Mouse (Mus musculus): ENCODE results near the gene Mrpl38. TPM values are rescaled to one million over a fixed set of nuclear protein-coding genes. Genes with fewer than 3 reads are reported as not detected.

Gene Mrpl38
- total RNA-seq, 2 experiments from 2014 or later: 55.5 to 56.3 TPM

- intact Hi-C loops (cut with DNase I): no loop called here
- DNase-seq: no peak
Measured at GRCm38 (mm10) chr11:116146294-116146985, 7.8 kb upstream of the Mrpl38 start.

DNA sequence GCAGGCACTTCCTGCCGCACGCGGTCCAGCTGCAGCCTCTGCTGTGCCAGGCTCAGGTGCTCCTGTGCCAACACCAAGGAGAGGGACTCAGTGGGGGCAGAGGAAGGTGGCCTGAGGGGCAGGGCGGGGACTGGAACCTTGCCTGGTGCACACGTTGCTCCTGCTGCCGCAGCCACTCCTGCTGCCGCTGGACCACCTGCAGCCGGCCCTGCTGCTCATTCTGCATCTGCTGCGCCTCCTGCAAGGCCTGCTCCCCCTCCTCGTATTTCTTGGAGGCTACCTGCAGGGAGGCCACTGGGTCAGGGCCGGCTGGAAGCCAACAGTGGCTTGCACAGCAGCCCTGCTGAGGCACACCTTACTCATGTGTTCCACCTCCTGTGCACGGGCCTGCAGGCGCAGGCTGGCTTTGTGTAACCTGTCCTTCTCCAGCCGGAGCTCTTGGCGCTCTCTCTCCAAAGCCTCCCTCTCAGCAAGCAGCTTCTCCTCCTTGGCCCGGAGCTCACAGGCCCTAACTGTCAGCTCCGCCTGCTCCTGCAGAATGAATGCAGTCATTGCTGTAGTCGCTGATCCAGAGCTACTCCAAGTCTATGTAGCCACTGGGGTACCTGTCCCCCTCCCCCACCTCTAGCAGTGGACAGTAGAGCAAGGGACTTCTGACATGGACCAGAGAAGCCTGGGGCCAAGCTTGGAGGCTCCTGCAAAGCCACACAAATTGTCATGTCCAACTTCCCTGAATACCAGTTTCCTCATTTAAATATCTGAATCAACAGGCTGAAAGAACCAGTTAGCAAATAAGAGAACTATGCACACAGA, 7.0 kb upstream of the Mrpl38 start:
- no peak for DNase-seq
- intact Hi-C loops (cut with DNase I): no loop called here

- no peak for DNase-seq
- intact Hi-C loops (cut with DNase I): no loop called here
Measured at GRCm38 (mm10) chr11:116143468-116143867, 4.8 kb upstream of the Mrpl38 start.

- no peak for DNase-seq
- intact Hi-C loops (cut with DNase I): no loop called here
Measured at GRCm38 (mm10) chr11:116142211-116142991, 3.7 kb upstream of the Mrpl38 start.

DNA sequence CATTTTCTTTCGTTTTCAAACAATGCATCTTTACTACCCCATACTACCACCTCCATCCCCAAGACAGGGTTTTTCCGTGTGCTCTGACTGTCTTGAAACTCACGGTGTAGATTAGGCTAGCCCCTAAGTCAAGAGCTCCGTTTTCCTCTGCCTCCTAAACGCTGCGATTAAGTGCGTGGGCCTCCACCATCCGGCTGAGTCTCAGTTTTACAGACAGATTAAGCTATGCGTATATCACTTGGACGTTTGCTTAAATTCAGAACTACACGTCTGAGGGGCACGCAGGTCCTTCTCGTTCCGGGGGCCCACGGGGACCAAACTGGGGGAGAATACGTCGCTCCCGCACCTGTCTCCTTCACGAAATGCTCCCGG, 586 bp downstream of the Mrpl38 start:
- DNase-seq: no peak
- intact Hi-C loops (cut with DNase I): loop anchor here (10.0 kb wide), 1 partner anchor 327 kb away; the partner anchor contains the start of gene Qrich2

GRCm38 (mm10) chr11:116134171-116134570, 4.5 kb downstream of the Mrpl38 start:
- DNase-seq: no peak
- intact Hi-C loops (cut with DNase I): loop anchor here (5.0 to 10.0 kb wide), 2 partner anchors 197 to 331 kb away; partner anchors contain the start of gene Qrich2

GRCm38 (mm10) chr11:116133497-116133896, 5.2 kb downstream of the Mrpl38 start:
- no peak for DNase-seq
- intact Hi-C loops (cut with DNase I): loop anchor here (5.0 to 10.0 kb wide), 2 partner anchors 196 to 331 kb away; partner anchors contain the start of gene Qrich2

GRCm38 (mm10) chr11:116132366-116133333, 6.0 kb downstream of the Mrpl38 start:
- intact Hi-C loops (cut with DNase I): loop anchor here (5.0 to 10.0 kb wide), 2 partner anchors 195 to 332 kb away; partner anchors contain the start of gene Qrich2
- DNase-seq: peak in 1 of 2 experiments; percentile 37

GRCm38 (mm10) chr11:116131349-116132170, 7.1 kb downstream of the Mrpl38 start:
- DNase-seq: no peak
- intact Hi-C loops (cut with DNase I): loop anchor here (2.0 to 10.0 kb wide), 3 partner anchors 101 to 333 kb away; partner anchors contain the start of genes Qrich2 and Unk

- intact Hi-C loops (cut with DNase I): loop anchor here (2.0 to 10.0 kb wide), 3 partner anchors 100 to 334 kb away; partner anchors contain the start of genes Qrich2 and Unk
- DNase-seq: peak; percentile 91 to 93
Measured at GRCm38 (mm10) chr11:116130488-116131205, 8.0 kb downstream of the Mrpl38 start, which contains the start of gene Trim65. Gene Trim65 (minus strand): TSS chr11:116131128.

DNA sequence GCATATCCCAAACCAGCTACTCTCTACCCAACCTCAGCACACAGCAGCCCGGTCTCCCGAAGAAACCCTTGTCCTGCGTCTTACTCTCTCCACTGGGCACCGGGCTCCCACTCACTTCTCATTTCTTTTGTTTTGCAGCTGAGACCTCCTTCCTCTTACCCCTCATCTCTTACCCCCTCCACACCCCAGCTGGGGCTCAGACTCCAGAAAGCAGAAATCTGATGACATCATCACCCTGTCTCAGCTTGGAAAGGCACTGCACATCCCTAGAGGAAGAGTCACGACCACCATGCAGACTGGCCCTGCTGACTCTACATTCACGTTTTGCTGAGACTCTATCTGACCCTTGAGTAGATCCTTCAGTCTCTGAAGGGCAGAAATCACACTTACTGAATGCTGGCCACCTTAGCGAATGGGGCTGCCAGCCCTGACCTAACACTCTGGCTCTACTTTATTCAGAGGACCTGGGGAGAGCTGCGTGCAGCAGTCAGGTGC, 8.6 kb downstream of the Mrpl38 start:
- no peak for DNase-seq
- intact Hi-C loops (cut with DNase I): loop anchor here (1.0 to 10.0 kb wide), 5 partner anchors 19 to 335 kb away; partner anchors contain the start of genes Qrich2 and Unk

GRCm38 (mm10) chr11:116129091-116129790, 9.4 kb downstream of the Mrpl38 start:
- intact Hi-C loops (cut with DNase I): loop anchor here (1.0 to 2.0 kb wide), 2 partner anchors 18 to 41 kb away; no protein-coding TSS in a partner anchor
- no peak for DNase-seq

GRCm38 (mm10) chr11:116127986-116128385, 10.7 kb downstream of the Mrpl38 start:
- intact Hi-C loops (cut with DNase I): loop anchor here (2.0 kb wide), 1 partner anchor 17 kb away; no protein-coding TSS in a partner anchor

DNA sequence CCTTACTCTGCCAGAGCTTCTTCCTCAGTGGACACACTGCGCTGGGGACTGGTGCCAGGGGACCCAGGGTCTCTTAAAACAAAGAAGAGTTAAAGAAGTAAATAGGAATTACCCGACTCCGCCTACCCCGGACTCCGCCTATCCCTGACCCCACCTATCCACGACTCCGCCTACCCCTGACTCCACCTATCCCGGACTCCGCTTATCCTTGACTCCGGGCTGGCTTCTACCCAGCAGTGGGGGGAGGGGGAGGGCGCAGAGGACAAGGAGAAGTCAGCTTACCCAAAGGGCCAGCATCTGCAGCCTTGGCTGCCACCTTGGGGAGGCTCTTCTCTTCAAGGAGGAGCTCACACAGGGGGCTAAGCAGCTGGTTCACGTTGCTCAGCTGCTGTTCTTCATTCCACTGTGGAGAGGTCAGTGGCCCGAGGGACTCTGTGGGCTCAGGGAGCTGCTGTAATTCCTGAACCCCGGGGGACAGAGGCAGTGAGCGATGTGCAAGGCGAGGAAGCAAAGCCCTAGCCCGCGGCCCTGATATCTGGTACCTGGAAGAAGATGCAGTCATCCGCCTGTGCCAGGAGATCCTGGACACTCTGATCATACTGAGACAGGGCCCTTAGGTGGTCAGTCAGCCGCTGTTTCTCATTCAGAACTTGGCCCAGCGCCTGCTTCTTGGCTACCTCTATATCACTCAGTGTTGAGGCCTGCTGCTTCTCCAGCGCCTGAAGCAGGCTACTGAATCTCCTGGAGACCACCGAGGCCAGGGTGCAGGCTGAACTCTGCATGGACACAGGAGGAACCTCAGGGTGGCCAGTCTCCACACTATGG, 11.3 kb downstream of the Mrpl38 start, which contains the start of gene Trim47:
Trim47 (minus strand) TSS at position 55 of the 825 bp plus-strand sequence.
- intact Hi-C loops (cut with DNase I): no loop called here
- DNase-seq: peak; percentile 79 to 90

More at GRCm38 (mm10) chr11:116127986-116128385, 10.7 kb downstream of the Mrpl38 start:
- peak in 1 of 2 experiments; percentile 37 for DNase-seq

DNA sequence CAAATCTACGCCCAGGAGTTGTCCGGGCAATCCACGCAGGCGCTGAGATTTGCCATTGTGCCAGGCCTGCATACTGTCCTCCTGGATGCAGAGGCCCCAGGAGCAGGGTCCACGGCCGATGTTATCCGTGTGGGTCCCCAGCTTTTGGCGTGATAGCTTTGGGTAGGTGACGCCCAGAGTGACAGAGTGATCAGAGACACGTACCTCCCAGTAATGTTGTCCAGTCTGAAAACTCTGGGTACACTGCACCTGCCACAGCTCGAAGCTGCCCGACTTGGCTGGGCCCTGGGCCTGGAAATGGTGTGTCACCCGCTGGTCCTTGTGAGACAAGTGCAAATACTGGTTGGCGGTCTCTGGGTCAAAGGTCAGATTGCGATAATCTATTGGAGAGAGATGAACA, 12.4 kb downstream of the Mrpl38 start:
- DNase-seq: no peak
- intact Hi-C loops (cut with DNase I): no loop called here
